Mouse (Mus musculus) v-Abl transformed pro-B cells (cell line): ENCODE results near the gene Siglec1.
"Not testable (repeated sequence)": the region's sequence is repeated elsewhere in the genome, so short reads cannot be mapped to it uniquely, and the experiment has no call there.

ENCODE experiments used
- in situ Hi-C, 2 experiments: fragments of 400-800 bp; cut with MboI; formaldehyde crosslinking; loops; one replicate each; pipeline ENCODE4 v1.15.1; 2025; ENCODE audit not compliant: unreplicated experiment in 2 of 2

The Siglec1 gene

DNA sequence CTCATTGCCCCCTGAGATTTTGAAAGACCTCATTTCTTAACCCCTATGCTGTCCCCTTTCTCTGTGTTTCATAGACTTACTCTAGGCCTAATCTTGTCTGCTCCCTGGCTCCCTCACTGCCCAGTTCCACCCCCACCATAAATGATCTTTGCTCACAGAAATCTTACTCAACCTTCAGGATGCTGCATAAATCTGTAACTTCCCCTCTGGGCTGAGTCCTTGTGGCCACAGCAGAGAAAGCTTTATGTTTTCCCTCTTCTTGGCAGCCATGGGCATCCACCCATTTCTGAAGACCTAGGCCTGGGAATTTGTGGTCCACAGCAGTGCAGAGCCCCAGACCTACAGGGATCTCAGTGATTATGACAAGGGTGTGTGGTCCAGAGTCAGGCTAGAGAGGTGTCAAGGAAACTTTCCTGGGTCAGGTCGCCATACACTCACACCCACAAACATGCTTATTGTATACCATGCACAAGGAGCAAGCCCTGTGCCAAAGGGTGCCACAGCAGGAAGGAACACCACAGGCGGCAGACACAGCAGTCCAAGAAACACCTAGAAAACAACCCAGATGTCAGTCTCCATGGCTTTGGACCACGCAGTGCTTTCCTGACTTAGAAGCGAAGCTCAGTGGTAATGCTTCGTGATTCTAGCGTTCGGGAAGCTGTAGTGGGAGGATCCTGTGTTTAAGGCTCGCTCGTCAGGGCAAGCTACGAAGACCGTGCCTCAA is at the start of gene Siglec1:
Gene Siglec1, minus strand, starts transcription at position 99 of the 724 bp plus-strand sequence.
- in situ Hi-C loops, result loop anchor here in 1 of 2 experiments (25.0 kb wide), 1 partner anchor 450 kb away; no protein-coding TSS in a partner anchor

GRCm38 (mm10) chr2:131135521-131136139 is 49.1 kb upstream of the Siglec1 start:
- in situ Hi-C loops, result no loop called here

DNA sequence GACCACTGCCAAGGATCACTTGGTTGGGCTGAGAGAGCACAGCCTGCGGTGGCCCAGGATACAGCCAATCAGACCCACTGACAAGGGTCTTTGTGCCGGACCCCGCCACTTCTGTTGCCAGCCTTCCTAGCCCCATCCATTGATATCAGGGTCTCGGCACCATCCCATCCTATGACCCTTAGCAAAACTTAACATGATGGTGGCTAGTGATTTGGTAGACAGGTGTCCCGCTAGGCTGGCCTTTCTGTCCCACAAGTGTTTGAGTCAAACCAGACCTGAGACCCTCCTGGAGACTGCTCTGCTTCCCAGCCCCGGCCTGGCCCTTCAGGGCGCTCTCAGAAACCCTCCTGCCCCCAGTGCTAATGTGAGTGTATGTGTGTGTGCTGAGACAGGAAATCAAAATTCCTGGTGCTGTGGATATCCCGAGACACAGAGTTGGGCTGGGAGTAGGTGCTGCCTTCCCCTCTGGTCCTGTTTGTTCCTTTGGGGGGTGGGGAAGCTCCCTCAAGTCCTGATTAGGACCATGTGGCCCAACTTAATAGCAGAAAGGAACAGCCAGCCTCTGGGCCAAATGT is 48.3 kb upstream of the Siglec1 start:
- in situ Hi-C loops, result no loop called here

- in situ Hi-C loops, result no loop called here
Measured at GRCm38 (mm10) chr2:131134381-131134780, 47.8 kb upstream of the Siglec1 start.

DNA sequence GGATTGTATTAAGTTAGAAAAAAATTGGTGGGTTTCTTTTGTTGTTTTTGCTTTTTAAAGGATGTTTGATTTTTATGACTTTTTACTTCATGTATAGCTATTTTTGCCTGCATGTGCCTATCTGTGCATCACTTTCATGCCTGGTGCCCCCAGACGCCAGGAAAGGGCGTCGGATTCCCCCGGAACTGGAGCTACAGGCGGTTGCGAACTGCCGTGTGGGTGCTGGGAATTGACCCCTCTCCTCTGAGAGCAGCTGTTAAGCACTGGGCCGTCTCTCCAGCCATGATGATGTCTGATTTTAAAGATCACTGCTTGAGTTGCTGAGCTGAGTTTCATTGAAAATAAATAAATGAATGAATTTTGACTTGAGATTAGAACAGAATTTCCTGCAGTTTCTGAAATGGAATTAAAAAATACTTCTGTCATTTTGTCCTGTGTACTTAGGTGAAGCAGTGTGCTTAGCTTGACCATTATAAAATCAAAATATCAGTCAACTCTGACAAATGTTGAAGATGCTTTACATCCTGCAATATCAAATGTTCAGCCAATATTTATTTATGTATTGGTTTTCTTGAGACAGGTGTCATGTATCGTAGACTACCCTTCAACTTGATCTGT is 46.5 kb upstream of the Siglec1 start, which contains the start of gene Gm11037:
Gene Gm11037, plus strand, starts transcription at position 568 of the 618 bp plus-strand sequence.
- in situ Hi-C loops, result no loop called here

- in situ Hi-C loops, result no loop called here
Measured at GRCm38 (mm10) chr2:131132111-131132888, 45.7 kb upstream of the Siglec1 start.

DNA sequence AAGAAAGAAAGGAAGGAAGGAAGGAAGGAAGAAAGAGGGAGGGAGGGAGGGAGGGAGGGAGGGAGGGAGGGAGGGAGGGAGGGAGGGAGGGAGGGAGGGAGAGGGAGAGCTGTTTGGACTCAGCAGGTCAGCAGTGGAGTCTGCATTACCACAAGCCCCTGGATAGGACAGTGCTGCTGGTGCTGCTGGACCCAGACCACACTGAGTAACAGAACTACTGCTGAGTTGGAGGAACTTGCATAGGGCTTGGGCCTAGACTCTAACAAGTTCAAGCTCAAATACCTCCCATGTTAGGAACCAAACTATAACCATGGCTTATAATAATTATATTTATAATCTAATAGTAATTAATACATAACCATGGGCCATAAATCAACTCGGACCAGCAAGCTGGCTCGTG is 44.3 kb upstream of the Siglec1 start:
- in situ Hi-C loops, result no loop called here

DNA sequence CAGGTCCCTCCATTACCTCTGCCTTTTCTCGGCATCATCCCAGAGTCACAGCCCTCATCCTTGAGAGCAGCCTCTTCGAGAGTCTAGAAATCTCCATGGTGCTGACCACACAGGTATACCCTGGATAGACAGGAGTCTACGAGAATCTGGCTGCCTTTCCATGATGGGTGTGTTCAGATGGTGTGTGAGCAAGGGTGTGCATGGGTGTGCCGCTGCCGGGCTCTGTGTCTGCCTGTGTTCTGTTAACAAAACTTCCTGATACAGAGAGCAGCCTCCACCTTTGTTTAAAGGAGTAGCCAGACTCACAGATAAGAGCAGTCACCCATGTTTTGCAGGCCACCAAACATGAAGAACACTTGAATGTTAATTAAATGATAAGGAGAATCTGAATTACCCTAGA is 43.3 kb upstream of the Siglec1 start:
- in situ Hi-C loops, result no loop called here

- in situ Hi-C loops, result no loop called here
Measured at GRCm38 (mm10) chr2:131128636-131129157, 42.1 kb upstream of the Siglec1 start.

GRCm38 (mm10) chr2:131128211-131128610 is 41.6 kb upstream of the Siglec1 start:
- in situ Hi-C loops, result no loop called here

DNA sequence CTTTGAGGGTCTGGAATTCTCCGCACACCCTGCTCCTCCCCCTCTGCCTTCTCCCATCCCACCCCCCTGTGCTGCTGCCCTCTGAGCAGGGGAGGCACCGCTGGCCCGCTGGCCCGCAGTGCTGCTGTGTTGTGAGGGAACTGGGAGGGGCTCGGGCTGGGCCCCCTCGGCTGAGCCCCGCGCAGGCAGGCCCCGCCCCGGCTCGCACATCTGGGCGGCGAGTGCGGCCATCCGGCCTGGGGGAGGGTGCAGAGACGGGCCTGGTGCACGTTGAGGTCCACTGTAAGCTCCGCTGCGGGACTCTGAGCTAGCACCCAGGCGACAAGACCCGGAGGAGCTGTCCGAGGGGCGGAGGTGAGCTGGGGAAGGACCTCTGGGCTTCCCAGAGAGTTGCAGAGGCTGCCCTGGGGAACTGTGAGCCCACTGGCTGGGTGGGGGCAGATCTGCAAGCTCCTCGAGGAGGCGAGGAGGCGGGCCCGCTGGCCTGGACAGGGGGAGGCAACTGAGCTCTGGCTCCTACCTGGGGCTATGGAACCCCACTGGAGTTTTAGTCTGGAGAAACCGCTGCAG is 40.7 kb upstream of the Siglec1 start, which contains the start of gene Hspa12b:
Gene Hspa12b, plus strand, starts transcription at position 120 of the 570 bp plus-strand sequence.
- in situ Hi-C loops, result no loop called here

DNA sequence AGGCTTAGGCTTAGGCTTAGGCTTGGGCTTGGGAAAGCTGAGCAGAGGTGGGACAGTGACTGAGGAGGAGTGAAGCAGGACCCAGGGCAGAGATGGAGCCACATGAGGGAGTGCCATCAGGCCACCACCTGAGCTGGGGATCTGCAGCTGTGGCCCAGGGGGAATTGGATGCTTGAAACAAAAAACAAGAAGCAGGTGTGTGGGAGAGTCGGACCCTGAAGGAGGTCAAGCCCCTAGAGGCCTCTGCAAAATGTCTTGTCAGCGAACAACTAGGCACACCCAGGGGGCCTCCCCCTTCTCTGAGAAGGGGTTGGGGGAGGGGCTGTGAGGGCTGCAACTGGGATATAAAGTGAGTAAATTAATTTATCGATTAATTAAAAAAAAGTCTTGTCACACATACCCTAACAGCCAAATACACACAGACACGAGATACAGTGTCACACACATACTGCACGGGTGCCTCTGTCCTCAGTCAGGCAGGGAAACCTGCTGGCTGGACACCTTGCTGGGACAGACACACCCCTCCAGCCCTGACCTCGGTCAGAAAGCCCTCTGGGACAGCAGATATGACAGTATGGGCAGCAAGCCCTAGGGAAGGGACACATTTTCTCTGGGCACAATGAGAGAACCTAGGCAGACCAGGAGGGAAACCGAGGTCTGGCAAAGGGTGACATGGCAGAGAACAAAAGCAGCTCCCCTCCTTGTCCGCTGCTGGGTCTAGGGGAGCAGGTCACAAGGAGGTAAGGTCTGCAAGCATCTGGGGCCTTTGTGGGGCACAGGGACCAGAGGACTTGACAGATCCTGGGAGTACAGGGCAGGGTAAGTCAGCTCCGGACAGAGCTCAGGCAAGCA is 39.6 kb upstream of the Siglec1 start:
- in situ Hi-C loops, result no loop called here

GRCm38 (mm10) chr2:131125157-131125963 is 38.8 kb upstream of the Siglec1 start:
- in situ Hi-C loops, result no loop called here

- in situ Hi-C loops, result no loop called here
Measured at GRCm38 (mm10) chr2:131124166-131124565, 37.6 kb upstream of the Siglec1 start.

- in situ Hi-C loops, result no loop called here
Measured at GRCm38 (mm10) chr2:131118968-131119574, 32.5 kb upstream of the Siglec1 start.

DNA sequence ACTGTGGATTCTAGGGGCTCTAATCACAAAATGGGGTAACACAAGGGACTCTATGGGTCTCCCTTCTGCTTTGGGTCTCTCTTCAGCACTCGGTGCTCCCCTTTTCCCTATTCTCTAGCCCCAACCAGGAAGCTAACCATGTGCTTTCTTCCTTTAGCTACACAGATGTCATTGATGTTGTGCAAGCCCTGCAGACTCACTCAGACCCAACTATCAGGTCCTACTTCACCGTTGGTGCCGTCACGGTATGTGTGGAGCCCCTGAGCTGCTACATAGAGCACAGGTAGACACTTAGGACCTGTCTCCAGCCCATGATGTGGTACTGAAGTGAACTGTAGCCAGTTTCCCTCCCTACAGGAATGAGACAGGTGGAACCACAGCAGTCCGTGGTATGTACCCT is 19.4 kb upstream of the Siglec1 start:
- in situ Hi-C loops, result no loop called here

DNA sequence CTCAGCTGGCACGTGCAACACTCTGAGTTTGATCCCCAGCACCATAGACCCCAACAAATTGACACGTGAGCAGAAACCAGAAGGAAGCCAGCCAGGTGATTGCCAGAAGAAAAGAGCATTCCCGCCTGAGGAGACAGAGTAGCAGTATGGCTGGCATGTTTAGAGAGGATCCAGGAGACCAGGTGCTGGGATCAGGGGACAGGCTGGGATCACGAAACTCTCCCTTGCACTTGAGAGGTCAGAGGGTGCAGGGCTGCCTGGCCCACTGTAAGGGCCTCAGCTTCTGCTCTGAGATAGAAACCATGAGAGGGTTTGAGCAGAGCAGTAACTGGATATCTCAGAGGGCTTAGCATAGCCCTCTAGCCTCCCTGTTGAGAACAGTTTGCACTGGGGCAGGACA is 18.5 kb upstream of the Siglec1 start:
- in situ Hi-C loops, result not testable (repeated sequence)

GRCm38 (mm10) chr2:131104021-131104420 is 17.5 kb upstream of the Siglec1 start:
- in situ Hi-C loops, result no loop called here
